Mouse (Mus musculus) stomach, postnatal 0 days (tissue): ENCODE results near the gene Gm38392. TPM values are rescaled to one million over a fixed set of nuclear protein-coding genes. Genes with fewer than 3 reads are reported as not detected.

Experiments used
- ATAC-seq: fragments of 200-750 bp; cut with Nextera tagmentation; 2 replicates; pipeline ENCODE4 v1.8.0; 2017; ENCODE audit not compliant: low FRiP score, low TSS enrichment
- DNase-seq: peaks from one replicate; pipeline ENCODE4 v3.0.0-alpha.2; 2016; ENCODE audit warnings: low spot score
- H3K27ac ChIP-seq: fragments of 300-500 bp; sonication (generic); replicated peaks from 2 replicates; pipeline ENCODE4 v1.5.1; 2014; ENCODE audit warnings: mild to moderate bottlenecking, control low read depth
- H3K27me3 ChIP-seq: fragments of 300-500 bp; sonication (generic); 2 replicates; pipeline ENCODE4 v1.6.1; 2014; ENCODE audit warnings: low read length; ENCODE audit not compliant: control insufficient read depth, insufficient read depth
- H3K36me3 ChIP-seq: fragments of 300-500 bp; sonication (generic); 2 replicates; pipeline ENCODE4 v1.6.1; 2014; ENCODE audit warnings: low read length, mixed read lengths; ENCODE audit not compliant: control insufficient read depth, insufficient read depth
- H3K4me1 ChIP-seq: fragments of 300-500 bp; sonication (generic); replicated peaks from 2 replicates; pipeline ENCODE4 v1.6.1; 2014; ENCODE audit warnings: antibody characterized with exemption; ENCODE audit not compliant: control insufficient read depth, insufficient read depth
- H3K4me2 ChIP-seq: fragments of 300-500 bp; sonication (generic); replicated peaks from 2 replicates; pipeline ENCODE4 v1.6.1; 2014; ENCODE audit warnings: low read depth, mild to moderate bottlenecking, control low read depth, moderate library complexity
- H3K4me3 ChIP-seq: fragments of 300-500 bp; sonication (generic); 2 replicates; pipeline ENCODE4 v1.5.1; 2014; ENCODE audit warnings: low read depth, low read length, control low read depth
- H3K9ac ChIP-seq: fragments of 300-500 bp; sonication (generic); 2 replicates; pipeline ENCODE4 v1.6.1; 2014; ENCODE audit warnings: mild to moderate bottlenecking, low read length, control low read depth, mixed read lengths
- H3K9me3 ChIP-seq: fragments of 300-500 bp; sonication (generic); 2 replicates; pipeline ENCODE4 v1.6.1; 2016; ENCODE audit warnings: low read length; ENCODE audit not compliant: control insufficient read depth
- CTCF ChIP-seq: IDR thresholded peaks from 2 replicates; pipeline ENCODE4 v1.5.1; 2016; ENCODE audit warnings: antibody characterized with exemption, low read depth, mild to moderate bottlenecking, moderate library complexity
- EP300 ChIP-seq: optimal IDR thresholded peaks from 2 replicates; pipeline ENCODE3; 2016; ENCODE audit warnings: antibody characterized with exemption
- WGBS: fragments of 180-500 bp; shearing (Covaris S2); extraction: QIAGEN DNeasy Blood & Tissue Kit; methylation state at CpG from one replicate; pipeline ENCODE4 v1.1.7; 2014; 5-methylcytosine and 5-hydroxymethylcytosine counted together
- polyA plus RNA-seq: library from polyadenylated mRNA; unstranded; fragments of >200 nt; fragmentation: Nextera tagmentation; extraction: Ambion mirVana; gene quantifications from 2 replicates; pipeline ENCODE4 v1.2.1, GENCODE M21; 2015

Gm38392 gene
- polyA plus RNA-seq, 1 experiment from 2014 or later = 2.0 TPM

- Histone ChIP-seq H3K4me1 (no peaks in the 10 kb centered on the region), H3K9ac (no peak overlapping the region), H3K27me3 (peaks cover 2% of the 10 kb centered on the region; the same call in 1 of the 2 replicates), H3K4me2 (no peak overlapping the region), H3K4me3 (no peak overlapping the region), H3K27ac (no peak overlapping the region), H3K9me3 (no peaks in the 10 kb centered on the region), H3K36me3 (no peaks in the 10 kb centered on the region)
- peak; percentile 49 for DNase-seq
- ATAC-seq = no peak
- TF ChIP-seq EP300 = no peak
- TF ChIP-seq CTCF = peak; percentile 67
- 12% methylated on average over 3 of the region's 3 CpGs for WGBS
These were observed 51.8 kb downstream of the Gm38392 start for GRCm38 (mm10) chr3:88235216-88235615.

GRCm38 (mm10) chr3:88234041-88234440 is 53.0 kb downstream of the Gm38392 start:
- WGBS = 54% methylated on average over 8 of the region's 8 CpGs
- no peaks in the 10 kb centered on the region for H3K9me3 ChIP-seq
- no peak for DNase-seq
- no peak overlapping the region for H3K4me2 ChIP-seq
- H3K27ac ChIP-seq = no peak overlapping the region
- no peak for ATAC-seq
- no peak overlapping the region for H3K9ac ChIP-seq
- H3K4me1 ChIP-seq = no peaks in the 10 kb centered on the region
- no peaks in the 10 kb centered on the region for H3K36me3 ChIP-seq
- H3K27me3 ChIP-seq = no peaks in the 10 kb centered on the region; the same call in 1 of the 2 replicates
- no peak overlapping the region for H3K4me3 ChIP-seq
- no peak for TF ChIP-seq CTCF
- no peak for TF ChIP-seq EP300

- TF ChIP-seq CTCF (no peak), EP300 (no peak)
- DNase-seq (no peak), ATAC-seq (no peak)
- WGBS = 32% methylated on average over 7 of the region's 7 CpGs
- Histone ChIP-seq H3K9ac (no peak overlapping the region), H3K27me3 (no peaks in the 10 kb centered on the region; the same call in 1 of the 2 replicates), H3K36me3 (no peaks in the 10 kb centered on the region), H3K4me1 (no peaks in the 10 kb centered on the region), H3K9me3 (no peaks in the 10 kb centered on the region), H3K4me2 (no peak overlapping the region), H3K4me3 (no peak overlapping the region), H3K27ac (no peak overlapping the region)
These were observed 54.0 kb downstream of the Gm38392 start for GRCm38 (mm10) chr3:88232851-88233649.

GRCm38 (mm10) chr3:88232301-88232702 is 54.7 kb downstream of the Gm38392 start:
- no peak for ATAC-seq
- Histone ChIP-seq H3K4me2 (no peak overlapping the region), H3K36me3 (no peaks in the 10 kb centered on the region), H3K27ac (no peak overlapping the region), H3K4me3 (no peak overlapping the region), H3K9me3 (no peaks in the 10 kb centered on the region), H3K9ac (no peak overlapping the region), H3K4me1 (no peaks in the 10 kb centered on the region), H3K27me3 (no peaks in the 10 kb centered on the region; the same call in 1 of the 2 replicates)
- no peak for DNase-seq
- 53% methylated on average over 7 of the region's 7 CpGs for WGBS
- no peak for TF ChIP-seq EP300
- TF ChIP-seq CTCF = no peak

- H3K27me3 ChIP-seq = no peaks in the 10 kb centered on the region; the same call in 1 of the 2 replicates
- H3K9me3 ChIP-seq = no peaks in the 10 kb centered on the region
- ATAC-seq = no peak
- H3K36me3 ChIP-seq = no peaks in the 10 kb centered on the region
- no peaks in the 10 kb centered on the region for H3K4me1 ChIP-seq
- WGBS = 42% methylated on average over 1 of the region's 1 CpGs
- H3K27ac ChIP-seq = no peak overlapping the region
- no peak for DNase-seq
- no peak overlapping the region for H3K4me3 ChIP-seq
- TF ChIP-seq CTCF (no peak), EP300 (no peak)
- no peak overlapping the region for H3K4me2 ChIP-seq
- H3K9ac ChIP-seq = no peak overlapping the region
These were observed 55.9 kb downstream of the Gm38392 start for GRCm38 (mm10) chr3:88231061-88231641.
